Mouse (Mus musculus) hindbrain, embryonic 13.5 days (tissue): ENCODE data around the gene Gm6614. TPM values are rescaled to one million over a fixed set of nuclear protein-coding genes. Genes with fewer than 3 reads are reported as not detected.
A peak's percentile ranks its signal among the peaks of the same experiment; 100 is the strongest.
"Not testable (repeated sequence)": the region's sequence is repeated elsewhere in the genome, so short reads cannot be mapped to it uniquely, and the experiment has no call there.

ENCODE experiments used
- ATAC-seq: fragments of 200-750 bp; cut with Nextera tagmentation; 2 replicates; pipeline ENCODE4 v1.8.0; 2017; ENCODE audit warnings: moderate TSS enrichment; ENCODE audit not compliant: low FRiP score
- H3K27ac ChIP-seq: fragments of 300-500 bp; sonication (generic); 2 replicates; pipeline ENCODE4 v1.5.1; 2015; ENCODE audit warnings: inconsistent platforms, mild to moderate bottlenecking, moderate library complexity
- H3K27me3 ChIP-seq: fragments of 300-500 bp; sonication (generic); 2 replicates; pipeline ENCODE4 v1.6.1; 2015; ENCODE audit warnings: mild to moderate bottlenecking, inconsistent platforms
- H3K36me3 ChIP-seq: fragments of 300-500 bp; sonication (generic); 2 replicates; pipeline ENCODE4 v1.6.1; 2015; ENCODE audit warnings: mild to moderate bottlenecking, inconsistent platforms
- H3K4me1 ChIP-seq: fragments of 300-500 bp; sonication (generic); replicated peaks from 2 replicates; pipeline ENCODE4 v1.6.1; 2015; ENCODE audit warnings: inconsistent platforms
- H3K4me2 ChIP-seq: fragments of 300-500 bp; sonication (generic); 2 replicates; pipeline ENCODE4 v1.6.1; 2015; ENCODE audit warnings: inconsistent platforms, mild to moderate bottlenecking, moderate library complexity
- H3K4me3 ChIP-seq: fragments of 300-500 bp; sonication (generic); 2 replicates; pipeline ENCODE4 v1.5.1; 2015; ENCODE audit warnings: mild to moderate bottlenecking, inconsistent platforms
- H3K9ac ChIP-seq: fragments of 300-500 bp; sonication (generic); 2 replicates; pipeline ENCODE4 v1.6.1; 2015; ENCODE audit warnings: mild to moderate bottlenecking, inconsistent platforms
- H3K9me3 ChIP-seq: fragments of 300-500 bp; sonication (generic); 2 replicates; pipeline ENCODE4 v1.6.1; 2016; ENCODE audit warnings: inconsistent platforms
- WGBS: fragments of 180-500 bp; shearing (Covaris S2); methylation state at CpG from one replicate; pipeline ENCODE4 v1.1.7; 2015; 5-methylcytosine and 5-hydroxymethylcytosine counted together
- polyA plus RNA-seq: library from polyadenylated mRNA; unstranded; fragments of >200 nt; fragmentation: Nextera tagmentation; extraction: Ambion mirVana; gene quantifications from 2 replicates; pipeline ENCODE4 v1.2.1, GENCODE M21; 2015

The Gm6614 gene
- polyA plus RNA-seq: 0.10 TPM in 1 of 2 replicates, not detected in the other

GRCm38 (mm10) chr6:142011364-142011955 lies at the start of gene Gm6614:
TSS of gene Gm6614 (minus strand) at chr6:142011414.
- Histone ChIP-seq H3K9ac (no peak within 1 kb of the TSS), H3K27me3 (no peaks in the 10 kb centered on the region), H3K4me3 (no peak within 1 kb of the TSS), H3K4me1 (no peaks in the 10 kb centered on the region), H3K27ac (no peak within 1 kb of the TSS), H3K4me2 (no peak within 1 kb of the TSS), H3K9me3 (no peaks in the 10 kb centered on the region), H3K36me3 (no peaks in the 10 kb centered on the region)
- WGBS: 92% methylated on average over 4 of the region's 4 CpGs
- no peak for ATAC-seq

GRCm38 (mm10) chr6:142058281-142058680 lies 47.1 kb upstream of the Gm6614 start:
- not testable (repeated sequence) for H3K36me3 ChIP-seq, H3K9me3 ChIP-seq, H3K4me1 ChIP-seq, H3K27ac ChIP-seq, H3K9ac ChIP-seq, H3K4me2 ChIP-seq, H3K27me3 ChIP-seq, ATAC-seq, H3K4me3 ChIP-seq
- 91% methylated on average over 3 of the region's 3 CpGs for WGBS

- H3K4me2 ChIP-seq: no peak overlapping the region
- H3K27ac ChIP-seq: no peak overlapping the region
- no peaks in the 10 kb centered on the region for H3K9me3 ChIP-seq
- no peaks in the 10 kb centered on the region for H3K27me3 ChIP-seq
- H3K36me3 ChIP-seq: no peaks in the 10 kb centered on the region
- H3K9ac ChIP-seq: no peak overlapping the region
- WGBS: 55% methylated on average over 1 of the region's 1 CpGs
- no peaks in the 10 kb centered on the region for H3K4me1 ChIP-seq
- no peak overlapping the region for H3K4me3 ChIP-seq
- ATAC-seq: no peak
These were observed 36.5 kb upstream of the Gm6614 start for GRCm38 (mm10) chr6:142047689-142048088.

GRCm38 (mm10) chr6:142045746-142046145 lies 34.5 kb upstream of the Gm6614 start:
- no peaks in the 10 kb centered on the region for H3K4me1 ChIP-seq
- WGBS: 94% methylated on average over 2 of the region's 2 CpGs
- H3K4me2 ChIP-seq: no peak overlapping the region
- H3K27me3 ChIP-seq: no peaks in the 10 kb centered on the region
- H3K4me3 ChIP-seq: no peak overlapping the region
- no peak overlapping the region for H3K27ac ChIP-seq
- ATAC-seq: no peak
- H3K9ac ChIP-seq: no peak overlapping the region
- H3K36me3 ChIP-seq: no peaks in the 10 kb centered on the region
- H3K9me3 ChIP-seq: no peaks in the 10 kb centered on the region

GRCm38 (mm10) chr6:142041896-142042295 lies 30.7 kb upstream of the Gm6614 start:
- H3K4me3 ChIP-seq: no peak overlapping the region
- no peaks in the 10 kb centered on the region for H3K9me3 ChIP-seq
- H3K4me2 ChIP-seq: no peak overlapping the region
- H3K9ac ChIP-seq: no peak overlapping the region
- H3K4me1 ChIP-seq: no peaks in the 10 kb centered on the region
- ATAC-seq: no peak
- H3K27me3 ChIP-seq: no peaks in the 10 kb centered on the region
- H3K36me3 ChIP-seq: no peaks in the 10 kb centered on the region
- 94% methylated on average over 3 of the region's 3 CpGs for WGBS
- no peak overlapping the region for H3K27ac ChIP-seq

- 43% methylated on average over 16 of the region's 16 CpGs for WGBS
- no peaks in the 10 kb centered on the region for H3K4me1 ChIP-seq
- H3K36me3 ChIP-seq: no peaks in the 10 kb centered on the region
- H3K4me2 ChIP-seq: no peak overlapping the region
- peak; percentile 78 for ATAC-seq
- no peak overlapping the region for H3K9ac ChIP-seq
- H3K27ac ChIP-seq: no peak overlapping the region
- no peaks in the 10 kb centered on the region for H3K27me3 ChIP-seq
- no peak overlapping the region for H3K4me3 ChIP-seq
- H3K9me3 ChIP-seq: no peaks in the 10 kb centered on the region
These were observed 29.3 kb upstream of the Gm6614 start for GRCm38 (mm10) chr6:142040306-142041175.

GRCm38 (mm10) chr6:142035771-142036170 lies 24.6 kb upstream of the Gm6614 start:
- WGBS: 85% methylated on average over 2 of the region's 2 CpGs
- Histone ChIP-seq H3K36me3 (no peaks in the 10 kb centered on the region), H3K27ac (no peak overlapping the region), H3K4me2 (no peak overlapping the region), H3K9ac (no peak overlapping the region), H3K4me1 (no peaks in the 10 kb centered on the region), H3K4me3 (no peak overlapping the region), H3K9me3 (no peaks in the 10 kb centered on the region), H3K27me3 (no peaks in the 10 kb centered on the region)
- ATAC-seq: no peak

GRCm38 (mm10) chr6:142021671-142022070 lies 10.5 kb upstream of the Gm6614 start:
- 86% methylated on average over 3 of the region's 3 CpGs for WGBS
- no peak overlapping the region for H3K9ac ChIP-seq
- H3K27me3 ChIP-seq: no peaks in the 10 kb centered on the region
- no peaks in the 10 kb centered on the region for H3K36me3 ChIP-seq
- no peaks in the 10 kb centered on the region for H3K4me1 ChIP-seq
- no peaks in the 10 kb centered on the region for H3K9me3 ChIP-seq
- H3K4me2 ChIP-seq: no peak overlapping the region
- no peak overlapping the region for H3K4me3 ChIP-seq
- H3K27ac ChIP-seq: no peak overlapping the region
- ATAC-seq: no peak

- H3K4me2 ChIP-seq: no peak overlapping the region
- H3K9me3 ChIP-seq: no peaks in the 10 kb centered on the region
- H3K4me3 ChIP-seq: no peak overlapping the region
- no peak overlapping the region for H3K27ac ChIP-seq
- H3K9ac ChIP-seq: no peak overlapping the region
- no peak for ATAC-seq
- no peaks in the 10 kb centered on the region for H3K4me1 ChIP-seq
- no peaks in the 10 kb centered on the region for H3K36me3 ChIP-seq
- WGBS: 100% methylated on average over 6 of the region's 6 CpGs
- H3K27me3 ChIP-seq: no peaks in the 10 kb centered on the region
These were observed 24.4 kb downstream of the Gm6614 start for GRCm38 (mm10) chr6:141986772-141987171.

GRCm38 (mm10) chr6:141984644-141985043 lies 26.6 kb downstream of the Gm6614 start:
- no peak for ATAC-seq
- Histone ChIP-seq H3K4me1 (no peaks in the 10 kb centered on the region), H3K27me3 (no peaks in the 10 kb centered on the region)

GRCm38 (mm10) chr6:141962420-141962819 lies 48.8 kb downstream of the Gm6614 start:
- ATAC-seq: no peak
- WGBS: 83% methylated on average over 1 of the region's 1 CpGs
- H3K27ac ChIP-seq: no peak overlapping the region
- no peak overlapping the region for H3K9ac ChIP-seq
- H3K4me3 ChIP-seq: no peak overlapping the region
- H3K9me3 ChIP-seq: no peaks in the 10 kb centered on the region
- H3K4me1 ChIP-seq: no peaks in the 10 kb centered on the region
- H3K27me3 ChIP-seq: no peaks in the 10 kb centered on the region
- no peaks in the 10 kb centered on the region for H3K36me3 ChIP-seq
- no peak overlapping the region for H3K4me2 ChIP-seq

More at GRCm38 (mm10) chr6:141984644-141985043, 26.6 kb downstream of the Gm6614 start:
- no peak overlapping the region for H3K4me3 ChIP-seq
- H3K9me3 ChIP-seq: no peaks in the 10 kb centered on the region
- WGBS: 76% methylated on average over 3 of the region's 3 CpGs
- no peak overlapping the region for H3K9ac ChIP-seq
- H3K4me2 ChIP-seq: no peak overlapping the region
- H3K36me3 ChIP-seq: no peaks in the 10 kb centered on the region
- no peak overlapping the region for H3K27ac ChIP-seq

GRCm38 (mm10) chr6:141961861-141962260 lies 49.4 kb downstream of the Gm6614 start:
- H3K9ac ChIP-seq: no peak overlapping the region
- no peak overlapping the region for H3K4me2 ChIP-seq
- WGBS: 91% methylated on average over 3 of the region's 3 CpGs

GRCm38 (mm10) chr6:141960482-141960881 lies 50.7 kb downstream of the Gm6614 start:
- Histone ChIP-seq H3K4me3 (no peak overlapping the region), H3K36me3 (no peaks in the 10 kb centered on the region), H3K9ac (no peak overlapping the region), H3K9me3 (no peaks in the 10 kb centered on the region), H3K27me3 (no peaks in the 10 kb centered on the region), H3K4me2 (no peak overlapping the region), H3K27ac (no peak overlapping the region), H3K4me1 (no peaks in the 10 kb centered on the region)
- WGBS: 79% methylated on average over 5 of the region's 5 CpGs
- no peak for ATAC-seq

More at GRCm38 (mm10) chr6:141961861-141962260, 49.4 kb downstream of the Gm6614 start:
- no peak overlapping the region for H3K27ac ChIP-seq
- no peak overlapping the region for H3K4me3 ChIP-seq
- no peaks in the 10 kb centered on the region for H3K4me1 ChIP-seq
- ATAC-seq: no peak
- H3K36me3 ChIP-seq: no peaks in the 10 kb centered on the region
- H3K9me3 ChIP-seq: no peaks in the 10 kb centered on the region
- H3K27me3 ChIP-seq: no peaks in the 10 kb centered on the region
